ENCODE assay signal across 25 mouse cellular contexts in genomic region chr7:128265411-128265810, GRCm38 (mm10). TPM values are rescaled to one million over a fixed set of nuclear protein-coding genes. Genes with fewer than 3 reads are reported as not detected.
"Had no signal": no experiment of that assay in that cellular context is flagged by ENCODE, and none has a peak within 500 bp of the region (broad histone marks: within the 10 kb centered on the region; RNA-seq: fewer than 3 reads in every experiment).

Slc5a2 (plus strand) TSS chr7:128265657.

- H3K4me1 ChIP-seq: hindbrain, embryonic 13.5 days; hindbrain, embryonic 15.5 days; limb, embryonic 12.5 days had no signal

- H3K4me3 ChIP-seq: gastrocnemius, adult 2 months; heart, embryonic 10.5 days; heart, embryonic 12.5 days; hindbrain, embryonic 13.5 days; hindbrain, embryonic 15.5 days; layer of hippocampus, adult 2 months; left cerebral cortex, adult 2 months; limb, embryonic 10.5 days; limb, embryonic 12.5 days; liver, embryonic 13.5 days; liver, embryonic 15.5 days had no signal

- H3K27me3 ChIP-seq: hindbrain, embryonic 13.5 days; hindbrain, embryonic 15.5 days; limb, embryonic 12.5 days had no signal

- H3K27ac ChIP-seq: gastrocnemius, adult 2 months; heart, embryonic 10.5 days; hindbrain, embryonic 13.5 days; hindbrain, embryonic 15.5 days; hindbrain, postnatal 0 days; kidney, postnatal 0 days; layer of hippocampus, adult 2 months; left cerebral cortex, adult 2 months; limb, embryonic 10.5 days; limb, embryonic 12.5 days; liver, embryonic 13.5 days; liver, embryonic 15.5 days had no signal

- DNase-seq: forebrain, postnatal 0 days; gastrocnemius, adult 2 months; gastrocnemius, postnatal 10 days; gastrocnemius, postnatal 25 days; heart, adult 18-20 months; heart, postnatal 14 days; heart, postnatal 36 days; liver; liver, embryonic 13.5 days; liver, postnatal 0 days; lung, adult 2 months had no signal

- H3K36me3 ChIP-seq: heart, embryonic 10.5 days; heart, embryonic 12.5 days; hindbrain, embryonic 15.5 days; liver, embryonic 13.5 days had no signal

RNA-seq across cellular contexts. Expression of gene Slc5a2, which starts in this region (rescaled TPM):
- polyA plus RNA-seq: hindbrain, embryonic 11.5 days; hindbrain, embryonic 13.5 days; hindbrain, embryonic 15.5 days; intestine, embryonic 14.5 days; intestine, embryonic 16.5 days; limb, embryonic 12.5 days had no signal
